Mouse (Mus musculus) testis, postnatal 14 days (tissue): Measurements from ENCODE around the gene Sez6.

Source experiments
- DNase-seq: peaks from one replicate; pipeline ENCODE4 v3.0.0; 2021; ENCODE audit warnings: low spot score

Sez6 gene

GRCm38 (mm10) chr11:77981609-77982440 lies 51.2 kb downstream of the Sez6 start:
- peak; percentile 98 for DNase-seq

- peak; percentile 100 for DNase-seq
These were observed 51.9 kb downstream of the Sez6 start, which contains the start of gene Phf12 for GRCm38 (mm10) chr11:77982441-77982905. Gene Phf12, plus strand, starts transcription at chr11:77982754.

GRCm38 (mm10) chr11:77983191-77983936 lies 52.8 kb downstream of the Sez6 start:
- DNase-seq, result peak; percentile 64

- peak; percentile 70 for DNase-seq
These were observed 53.6 kb downstream of the Sez6 start for GRCm38 (mm10) chr11:77983937-77984835.

- DNase-seq, result peak; percentile 43
These were observed 54.2 kb downstream of the Sez6 start for GRCm38 (mm10) chr11:77984836-77985231.

- no peak for DNase-seq
These were observed 55.0 kb downstream of the Sez6 start for GRCm38 (mm10) chr11:77985541-77986065.

- DNase-seq, result no peak
These were observed 58.6 kb downstream of the Sez6 start for GRCm38 (mm10) chr11:77989071-77989690.

- no peak for DNase-seq
These were observed 65.0 kb downstream of the Sez6 start for GRCm38 (mm10) chr11:77995556-77995955.

- DNase-seq, result no peak
These were observed 75.8 kb downstream of the Sez6 start for GRCm38 (mm10) chr11:78006446-78006845.

GRCm38 (mm10) chr11:78019676-78020075 lies 89.1 kb downstream of the Sez6 start:
- no peak for DNase-seq

- no peak for DNase-seq
These were observed 93.0 kb downstream of the Sez6 start for GRCm38 (mm10) chr11:78023607-78024006.
